ENCODE assay signal across 40 mouse cellular contexts in the genomic region with DNA sequence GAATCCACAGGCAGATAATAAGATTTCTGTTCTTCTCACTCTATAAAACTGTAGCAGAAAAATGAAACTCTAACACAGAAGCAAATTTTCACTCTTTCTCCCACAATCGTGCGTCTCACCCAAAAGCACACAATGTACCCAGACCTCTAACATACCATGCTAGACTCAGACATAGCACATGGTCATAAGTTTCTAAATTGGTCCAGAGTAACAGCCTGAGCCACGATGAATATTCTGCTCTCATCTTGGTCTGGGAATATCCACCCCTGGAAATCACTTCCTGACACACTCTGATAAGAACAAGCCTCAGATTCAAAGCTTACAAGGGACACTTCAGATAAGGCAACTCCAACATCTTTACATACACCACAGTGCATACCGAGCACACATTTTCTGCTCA. TPM values are rescaled to one million over a fixed set of nuclear protein-coding genes. Genes with fewer than 3 reads are reported as not detected.
"Had no signal": no experiment of that assay in that cellular context is flagged by ENCODE, and none has a peak within 500 bp of the region (broad histone marks: within the 10 kb centered on the region; RNA-seq: fewer than 3 reads in every experiment).

No protein-coding gene starts in this region.

RNA-seq across cellular contexts. Expression of gene Gm13769, which starts 38.2 kb away (rescaled TPM):
- total RNA-seq: left cerebral cortex, postnatal 10 days; liver, adult 2 months; midbrain, postnatal 0 days; monocyte, adult 5-6 weeks had no signal
- polyA plus RNA-seq: limb, embryonic 10.5 days; limb, embryonic 11.5 days; limb, embryonic 12.5 days; limb, embryonic 13.5 days; limb, embryonic 14.5 days; limb, embryonic 15.5 days; liver, adult 2 months; liver, embryonic 11.5 days; liver, embryonic 13.5 days; liver, embryonic 14.5 days; liver, embryonic 15.5 days; liver, embryonic 16.5 days; liver, postnatal 0 days; lung, adult 2 months; lung, embryonic 14.5 days; lung, embryonic 15.5 days; lung, embryonic 16.5 days; lung, postnatal 0 days; macrophage; midbrain, embryonic 10.5 days; midbrain, embryonic 11.5 days; midbrain, embryonic 12.5 days; midbrain, embryonic 14.5 days; midbrain, embryonic 15.5 days; midbrain, postnatal 0 days; myocyte; neural tube, embryonic 11.5 days; neural tube, embryonic 12.5 days had no signal

RNA-seq across cellular contexts. Expression of gene Olfr1274-ps, which starts 38.3 kb away (rescaled TPM):
- total RNA-seq: left cerebral cortex, postnatal 10 days; left cerebral cortex, postnatal 14 days; left cerebral cortex, postnatal 25 days; left cerebral cortex, postnatal 36 days; left cerebral cortex, postnatal 4 days; liver, adult 2 months; megakaryocyte progenitor cell, adult 5-6 weeks; megakaryocyte, adult 5-6 weeks; megakaryocyte-erythroid progenitor cell, adult 5-6 weeks; midbrain, postnatal 0 days; monocyte, adult 5-6 weeks had no signal
- polyA plus RNA-seq: limb, embryonic 10.5 days; limb, embryonic 11.5 days; limb, embryonic 12.5 days; limb, embryonic 13.5 days; limb, embryonic 14.5 days; limb, embryonic 15.5 days; liver, adult 2 months; liver, embryonic 11.5 days; liver, embryonic 12.5 days; liver, embryonic 13.5 days; liver, embryonic 14.5 days; liver, embryonic 15.5 days; liver, embryonic 16.5 days; liver, postnatal 0 days; lung, adult 2 months; lung, embryonic 14.5 days; lung, embryonic 15.5 days; lung, embryonic 16.5 days; lung, postnatal 0 days; macrophage; midbrain, embryonic 10.5 days; midbrain, embryonic 11.5 days; midbrain, embryonic 12.5 days; midbrain, embryonic 13.5 days; midbrain, embryonic 14.5 days; midbrain, embryonic 15.5 days; midbrain, embryonic 16.5 days; midbrain, postnatal 0 days; myocyte; neural tube, embryonic 11.5 days; neural tube, embryonic 12.5 days had no signal
